Mouse (Mus musculus) MEL (cell line): ENCODE measurements at regions not wholly inside any gene's neighbourhood (a gene's known extent, or its start where the extent isn't known, plus 50 kb on each side); places are given as distances from the start of the nearest gene placed in this dataset.
A peak's percentile ranks its signal among the peaks of the same experiment; 100 is the strongest.

Experiments
- BHLHE40 ChIP-seq: IDR thresholded peaks from 2 replicates; pipeline ENCODE4 v1.6.1; 2012; ENCODE audit warnings: low read depth, mild to moderate bottlenecking, inconsistent platforms, low read length, improper control_type of control experiment, borderline replicate concordance
- ELF1 ChIP-seq: IDR thresholded peaks from 2 replicates; pipeline ENCODE4 v1.6.1; 2014; ENCODE audit warnings: low read depth, mild to moderate bottlenecking, inconsistent platforms, low read length, improper control_type of control experiment, moderate library complexity
- POLR2A ChIP-seq, 2 experiments: IDR thresholded peaks; 2 replicates each; pipeline ENCODE4 v1.6.1; 2011 to 2012; ENCODE audit warnings: low read length in 2 of 2, mild to moderate bottlenecking in 2 of 2, control low read depth in 1 of 2, improper control_type of control experiment in 1 of 2, low read depth in 1 of 2, moderate library complexity in 1 of 2; ENCODE audit not compliant: control insufficient read depth in 1 of 2, insufficient read depth in 1 of 2, poor library complexity in 1 of 2
- ZNF384 ChIP-seq: IDR thresholded peaks from 2 replicates; pipeline ENCODE4 v1.6.1; 2012; ENCODE audit warnings: low read depth, mild to moderate bottlenecking, inconsistent platforms, low read length, improper control_type of control experiment

- TF ChIP-seq ZNF384: peak; percentile 92
- no peak for TF ChIP-seq POLR2A (IDR thresholded peaks at IDR 0.05; ENCODE audit: control insufficient read depth in 1 of 2, insufficient read depth in 1 of 2, low read depth in 1 of 2, low read length in 2 of 2, poor library complexity in 1 of 2)
- no peak for TF ChIP-seq ELF1
- TF ChIP-seq BHLHE40: no peak
Measured at GRCm38 (mm10) chr14:82101643-82102042, 2117.8 kb downstream of the Olfm4 start.
